Mouse (Mus musculus): ENCODE data around the gene Hdgfl3. TPM values are rescaled to one million over a fixed set of nuclear protein-coding genes. Genes with fewer than 3 reads are reported as not detected.
A peak's percentile ranks its signal among the peaks of the same experiment; 100 is the strongest.
"Not testable (repeated sequence)": the region's sequence is repeated elsewhere in the genome, so short reads cannot be mapped to it uniquely, and the experiment has no call there.

Hdgfl3 gene
- polyA plus RNA-seq, 1 experiment: 0.06 TPM

- Histone ChIP-seq H3ac (ENCODE audit: control insufficient read depth, insufficient read length) (no peak overlapping the region), H3K27me3 (ENCODE audit: control insufficient read depth, insufficient read depth, insufficient read length) (no peaks in the 10 kb centered on the region), H3K4me3 (no peak overlapping the region), H3K36me3 (ENCODE audit: control insufficient read depth, insufficient read depth) (no peaks in the 10 kb centered on the region), H3K4me2 (ENCODE audit: low read depth) (peak overlapping the region; percentile 42), H3K79me2 (ENCODE audit: control insufficient read depth, insufficient read depth) (no peaks in the 10 kb centered on the region)
- TF ChIP-seq TCF12 (IDR thresholded peaks at IDR 0.05; ENCODE audit: insufficient read depth, poor library complexity, severe bottlenecking) (no peak), POLR2AphosphoS2 (IDR thresholded peaks at IDR 0.05; ENCODE audit: insufficient read length, low read depth) (no peak), MAX (IDR thresholded peaks at IDR 0.05; ENCODE audit: low read depth) (no peak), SRF (IDR thresholded peaks at IDR 0.05; ENCODE audit: control insufficient read depth, insufficient read length, low read depth) (no peak), POLR2A (IDR thresholded peaks at IDR 0.05; ENCODE audit: insufficient read length, low read depth) (no peak), E2F4 (IDR thresholded peaks at IDR 0.05; ENCODE audit: insufficient read depth) (no peak), USF1 (IDR thresholded peaks at IDR 0.05; ENCODE audit: low read depth) (no peak), REST (IDR thresholded peaks at IDR 0.05; ENCODE audit: insufficient read depth, insufficient read length) (no peak), MYOG (IDR thresholded peaks at IDR 0.05; ENCODE audit: control insufficient read depth in 1 of 3, insufficient read depth in 1 of 3, insufficient read length in 2 of 3, low read depth in 2 of 3) (no peak), TCF3 (IDR thresholded peaks at IDR 0.05; ENCODE audit: insufficient read length, low read depth) (no peak), MYOD1 (IDR thresholded peaks at IDR 0.05; ENCODE audit: control insufficient read depth in 1 of 3, insufficient read length in 2 of 3, low read depth in 2 of 3) (no peak), CEBPB (IDR thresholded peaks at IDR 0.05; ENCODE audit: insufficient read depth, poor library complexity, severe bottlenecking) (no peak)
Measured at GRCm38 (mm10) chr7:81840661-81841181, 93.6 kb downstream of the Hdgfl3 start.

GRCm38 (mm10) chr7:81839746-81840145 lies 94.5 kb downstream of the Hdgfl3 start:
- peak overlapping the region; percentile 42 for H3K4me2 ChIP-seq (ENCODE audit: low read depth)
- no peak for TF ChIP-seq TCF12 (IDR thresholded peaks at IDR 0.05; ENCODE audit: insufficient read depth, poor library complexity, severe bottlenecking)
- TF ChIP-seq E2F4 (IDR thresholded peaks at IDR 0.05; ENCODE audit: insufficient read depth): no peak
- no peak for TF ChIP-seq POLR2AphosphoS2 (IDR thresholded peaks at IDR 0.05; ENCODE audit: insufficient read length, low read depth)
- TF ChIP-seq POLR2A (IDR thresholded peaks at IDR 0.05; ENCODE audit: insufficient read length, low read depth): peak; percentile 24
- TF ChIP-seq MYOD1 (IDR thresholded peaks at IDR 0.05; ENCODE audit: control insufficient read depth in 1 of 3, insufficient read length in 2 of 3, low read depth in 2 of 3): peak in 1 of 3 experiments; percentile 27
- TF ChIP-seq MYOG (IDR thresholded peaks at IDR 0.05; ENCODE audit: control insufficient read depth in 1 of 3, insufficient read depth in 1 of 3, insufficient read length in 2 of 3, low read depth in 2 of 3): no peak
- H3K79me2 ChIP-seq (ENCODE audit: control insufficient read depth, insufficient read depth): no peaks in the 10 kb centered on the region
- no peaks in the 10 kb centered on the region for H3K36me3 ChIP-seq (ENCODE audit: control insufficient read depth, insufficient read depth)
- H3ac ChIP-seq (ENCODE audit: control insufficient read depth, insufficient read length): no peak overlapping the region
- H3K27me3 ChIP-seq (ENCODE audit: control insufficient read depth, insufficient read depth, insufficient read length): no peaks in the 10 kb centered on the region
- no peak overlapping the region for H3K4me3 ChIP-seq

- H3K36me3 ChIP-seq (ENCODE audit: control insufficient read depth, insufficient read depth); H3K79me2 ChIP-seq (ENCODE audit: control insufficient read depth, insufficient read depth); H3ac ChIP-seq (ENCODE audit: control insufficient read depth, insufficient read length); H3K4me3 ChIP-seq; H3K27me3 ChIP-seq (ENCODE audit: control insufficient read depth, insufficient read depth, insufficient read length); H3K4me2 ChIP-seq (ENCODE audit: low read depth): not testable (repeated sequence)
Measured at GRCm38 (mm10) chr7:81837771-81838170, 96.5 kb downstream of the Hdgfl3 start.

- TF ChIP-seq TCF3 (IDR thresholded peaks at IDR 0.05; ENCODE audit: insufficient read length, low read depth) (no peak), POLR2AphosphoS2 (IDR thresholded peaks at IDR 0.05; ENCODE audit: insufficient read length, low read depth) (no peak), E2F4 (IDR thresholded peaks at IDR 0.05; ENCODE audit: insufficient read depth) (no peak), TCF12 (IDR thresholded peaks at IDR 0.05; ENCODE audit: insufficient read depth, poor library complexity, severe bottlenecking) (no peak), REST (IDR thresholded peaks at IDR 0.05; ENCODE audit: insufficient read depth, insufficient read length) (no peak), POLR2A (IDR thresholded peaks at IDR 0.05; ENCODE audit: insufficient read length, low read depth) (no peak), SRF (IDR thresholded peaks at IDR 0.05; ENCODE audit: control insufficient read depth, insufficient read length, low read depth) (no peak), CEBPB (IDR thresholded peaks at IDR 0.05; ENCODE audit: insufficient read depth, poor library complexity, severe bottlenecking) (no peak), MAX (IDR thresholded peaks at IDR 0.05; ENCODE audit: low read depth) (no peak), MYOD1 (IDR thresholded peaks at IDR 0.05; ENCODE audit: control insufficient read depth in 1 of 3, insufficient read length in 2 of 3, low read depth in 2 of 3) (no peak), MYOG (IDR thresholded peaks at IDR 0.05; ENCODE audit: control insufficient read depth in 1 of 3, insufficient read depth in 1 of 3, insufficient read length in 2 of 3, low read depth in 2 of 3) (no peak), USF1 (IDR thresholded peaks at IDR 0.05; ENCODE audit: low read depth) (no peak)
Measured at GRCm38 (mm10) chr7:81835430-81835829, 98.8 kb downstream of the Hdgfl3 start.

GRCm38 (mm10) chr7:81834847-81835246 lies 99.4 kb downstream of the Hdgfl3 start:
- TF ChIP-seq POLR2AphosphoS2 (IDR thresholded peaks at IDR 0.05; ENCODE audit: insufficient read length, low read depth): no peak
- no peak for TF ChIP-seq USF1 (IDR thresholded peaks at IDR 0.05; ENCODE audit: low read depth)
- TF ChIP-seq SRF (IDR thresholded peaks at IDR 0.05; ENCODE audit: control insufficient read depth, insufficient read length, low read depth): no peak
- TF ChIP-seq MYOD1 (IDR thresholded peaks at IDR 0.05; ENCODE audit: control insufficient read depth in 1 of 3, insufficient read length in 2 of 3, low read depth in 2 of 3): no peak
- TF ChIP-seq REST (IDR thresholded peaks at IDR 0.05; ENCODE audit: insufficient read depth, insufficient read length): no peak
- TF ChIP-seq E2F4 (IDR thresholded peaks at IDR 0.05; ENCODE audit: insufficient read depth): no peak
- TF ChIP-seq MYOG (IDR thresholded peaks at IDR 0.05; ENCODE audit: control insufficient read depth in 1 of 3, insufficient read depth in 1 of 3, insufficient read length in 2 of 3, low read depth in 2 of 3): no peak
- TF ChIP-seq CEBPB (IDR thresholded peaks at IDR 0.05; ENCODE audit: insufficient read depth, poor library complexity, severe bottlenecking): no peak
- H3K27me3 ChIP-seq (ENCODE audit: control insufficient read depth, insufficient read depth, insufficient read length): no peaks in the 10 kb centered on the region
- no peak overlapping the region for H3ac ChIP-seq (ENCODE audit: control insufficient read depth, insufficient read length)
- no peaks in the 10 kb centered on the region for H3K36me3 ChIP-seq (ENCODE audit: control insufficient read depth, insufficient read depth)
- no peak overlapping the region for H3K4me3 ChIP-seq
- no peak overlapping the region for H3K4me2 ChIP-seq (ENCODE audit: low read depth)
- H3K79me2 ChIP-seq (ENCODE audit: control insufficient read depth, insufficient read depth): no peaks in the 10 kb centered on the region

More at GRCm38 (mm10) chr7:81835430-81835829, 98.8 kb downstream of the Hdgfl3 start:
- H3K79me2 ChIP-seq (ENCODE audit: control insufficient read depth, insufficient read depth): no peaks in the 10 kb centered on the region
- no peak overlapping the region for H3K4me2 ChIP-seq (ENCODE audit: low read depth)
- no peak overlapping the region for H3ac ChIP-seq (ENCODE audit: control insufficient read depth, insufficient read length)
- no peak overlapping the region for H3K4me3 ChIP-seq
- H3K27me3 ChIP-seq (ENCODE audit: control insufficient read depth, insufficient read depth, insufficient read length): no peaks in the 10 kb centered on the region
- H3K36me3 ChIP-seq (ENCODE audit: control insufficient read depth, insufficient read depth): no peaks in the 10 kb centered on the region

Other genes starting within 250 kb of the Hdgfl3 start
- gene Homer2, start 226.9 kb downstream of the Hdgfl3 start, polyA plus RNA-seq (2012; fragmentation: generic; extraction: Trizol): not detected
- 15.6 TPM for gene Ramac, start 171.5 kb downstream of the Hdgfl3 start, polyA plus RNA-seq (2012; fragmentation: generic; extraction: Trizol)
- 28.6 TPM for gene 3110040N11Rik, start 145.0 kb downstream of the Hdgfl3 start, polyA plus RNA-seq (2012; fragmentation: generic; extraction: Trizol)
- gene Btbd1, start 105.0 kb downstream of the Hdgfl3 start, polyA plus RNA-seq (2012; fragmentation: generic; extraction: Trizol): 66.6 TPM
- not detected for gene Gm10160, start 78.7 kb downstream of the Hdgfl3 start, polyA plus RNA-seq (2012; fragmentation: generic; extraction: Trizol)
- 11.4 TPM for gene Tm6sf1, start 75.5 kb downstream of the Hdgfl3 start, polyA plus RNA-seq (2012; fragmentation: generic; extraction: Trizol)
- 0.06 TPM for gene Bnc1, start 57.8 kb upstream of the Hdgfl3 start, polyA plus RNA-seq (2012; fragmentation: generic; extraction: Trizol)
- 1.1 TPM for gene Sh3gl3, start 239.4 kb upstream of the Hdgfl3 start, polyA plus RNA-seq (2012; fragmentation: generic; extraction: Trizol)

Measured in myocyte (in vitro differentiated cells).